Mouse (Mus musculus): ENCODE results near the gene Muc3. TPM values are rescaled to one million over a fixed set of nuclear protein-coding genes. Genes with fewer than 3 reads are reported as not detected.
A peak's percentile ranks its signal among the peaks of the same experiment; 100 is the strongest.

Gene Muc3
- total RNA-seq, 2 experiments from 2014 or later, result not detected

GRCm38 (mm10) chr5:137091560-137091959 is 57.6 kb downstream of the Muc3 start:
- DNase-seq, result no peak

DNA sequence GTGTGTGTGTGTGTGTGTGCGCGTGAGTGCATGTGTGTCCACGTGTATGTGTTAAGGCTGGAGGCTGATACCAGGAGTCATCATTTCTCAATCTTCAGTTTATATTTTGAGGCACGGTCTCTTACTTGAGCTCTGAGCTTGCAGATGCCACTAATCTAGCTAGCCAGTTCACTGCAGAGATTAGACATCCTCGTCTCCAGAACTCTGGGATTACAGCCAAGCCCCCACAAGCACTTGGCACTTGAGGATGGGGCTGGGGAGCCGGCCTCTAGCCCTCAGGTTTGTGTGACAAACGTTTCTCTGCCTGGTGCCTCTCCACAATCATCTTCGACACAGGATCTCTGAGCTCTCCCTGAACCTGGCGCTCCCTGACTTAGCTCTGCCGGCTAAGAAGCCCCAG is 58.3 kb downstream of the Muc3 start:
- no peak for DNase-seq

GRCm38 (mm10) chr5:137087410-137087809 is 61.7 kb downstream of the Muc3 start:
- peak; percentile 74 for DNase-seq

DNA sequence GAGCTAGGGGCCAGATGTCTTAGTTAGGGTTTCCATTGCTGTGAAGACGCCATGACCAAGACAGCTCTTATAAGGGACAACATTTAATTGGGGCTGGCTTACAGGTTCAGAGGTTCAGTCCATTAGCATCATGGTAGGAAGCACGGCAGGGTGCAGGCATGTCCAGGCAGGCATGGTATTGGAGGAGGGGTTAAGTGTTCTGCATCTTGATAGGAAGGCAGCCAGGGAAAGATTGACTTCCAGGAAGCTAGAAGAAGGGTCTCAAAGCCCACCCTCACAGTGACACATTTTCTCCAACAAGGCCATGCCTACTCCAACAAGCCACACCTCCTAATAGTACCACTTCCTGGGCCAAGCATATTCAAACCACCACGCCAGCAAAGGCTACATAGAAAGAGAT is 63.4 kb downstream of the Muc3 start:
- no peak for DNase-seq

- no peak for DNase-seq
These were observed 64.1 kb downstream of the Muc3 start for GRCm38 (mm10) chr5:137085021-137085420.

Other genes with a start within 250 kb of the Muc3 start
- gene Ift22, start 241.2 kb downstream of the Muc3 start, total RNA-seq (2021), result 10 to 100 TPM; 14.2 to 14.3 TPM
- gene Fis1, start 196.0 kb downstream of the Muc3 start, total RNA-seq (2021), result 100 to 1,000 TPM; 177 to 180 TPM
- 1 to 10 TPM; 4.7 to 6.8 TPM for gene Cldn15, start 182.7 kb downstream of the Muc3 start, total RNA-seq (2021)
- gene Plod3, start 162.3 kb downstream of the Muc3 start, total RNA-seq (2021), result 10 to 100 TPM; 46.9 to 51.8 TPM
- 10 to 100 TPM; 48.6 to 53.2 TPM for gene Znhit1, start 161.3 kb downstream of the Muc3 start, total RNA-seq (2021)
- not detected for gene Vgf, start 122.9 kb downstream of the Muc3 start, total RNA-seq (2021)
- gene Ap1s1, start 103.2 kb downstream of the Muc3 start, total RNA-seq (2021), result 10 to 100 TPM; 70.9 to 82.3 TPM
- 10 to 100 TPM; 13.4 to 14.0 TPM for gene Serpine1, start 77.1 kb downstream of the Muc3 start, total RNA-seq (2021)
- gene Trim56, start 33.1 kb downstream of the Muc3 start, total RNA-seq (2021), result 10 to 100 TPM; 15.7 to 15.9 TPM
- under 1 TPM; 0.32 to 0.33 TPM for gene Muc3a, start 63.1 kb upstream of the Muc3 start, total RNA-seq (2021)
- 1 to 10 TPM; 3.9 to 4.3 TPM for gene Ache, start 138.2 kb upstream of the Muc3 start, total RNA-seq (2021)
- 1 to 10 TPM; 7.5 to 8.0 TPM for gene Ufsp1, start 145.3 kb upstream of the Muc3 start, total RNA-seq (2021)
- 100 to 1,000 TPM; 108 to 119 TPM for gene Srrt, start 158.4 kb upstream of the Muc3 start, total RNA-seq (2021)
- gene Trip6, start 165.1 kb upstream of the Muc3 start, total RNA-seq (2021), result 10 to 100 TPM; 32.5 to 36.0 TPM
- gene Slc12a9, start 184.3 kb upstream of the Muc3 start, total RNA-seq (2021), result 1 to 10 TPM; 5.0 to 5.5 TPM
- gene Ephb4, start 200.8 kb upstream of the Muc3 start, total RNA-seq (2021), result 100 to 1,000 TPM; 102 to 108 TPM